Comparison of ENCODE assay signal across 8 mouse cellular contexts in the genomic region with DNA sequence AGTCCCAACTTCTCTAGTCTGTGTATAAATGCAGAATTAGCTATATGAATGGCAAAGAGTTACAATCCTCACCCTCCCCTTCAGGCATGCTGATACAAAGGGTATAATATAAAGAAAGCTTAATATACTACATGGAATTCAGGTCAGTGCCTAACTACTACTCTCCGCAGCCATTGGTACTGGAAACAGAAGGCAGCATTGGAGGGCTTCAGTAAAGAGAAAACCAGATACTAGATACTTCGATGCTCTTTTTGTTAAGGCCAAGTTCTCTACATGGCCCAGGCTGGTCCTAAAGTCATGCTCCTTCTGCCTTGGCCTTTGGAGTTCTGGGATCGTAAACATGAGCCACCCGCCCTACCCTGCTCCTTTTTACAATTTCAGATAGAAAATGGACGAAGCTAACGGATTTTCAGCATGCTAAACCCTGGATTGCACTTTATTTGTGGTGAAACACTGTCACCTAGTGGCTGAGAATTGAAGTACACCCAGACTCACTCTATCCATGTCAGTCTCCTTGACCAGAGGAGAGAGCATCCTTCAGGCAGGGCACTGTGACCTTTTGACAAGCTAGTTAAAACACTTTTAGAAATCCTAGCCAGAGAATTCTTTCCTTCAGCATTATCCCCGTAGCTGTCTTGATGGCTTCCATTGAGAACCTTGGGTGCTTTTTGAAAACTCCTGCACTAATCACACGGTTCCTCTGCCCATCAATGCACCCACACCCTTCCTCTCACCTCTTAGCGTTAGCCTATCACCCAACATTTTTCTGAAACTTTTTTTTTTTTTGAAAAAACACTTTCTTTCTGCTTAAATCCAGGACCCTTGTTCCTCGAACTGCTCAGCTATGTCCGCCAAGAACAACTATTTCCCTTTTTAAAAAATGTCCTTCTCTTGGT. TPM values are rescaled to one million over a fixed set of nuclear protein-coding genes. Genes with fewer than 3 reads are reported as not detected.
DNase-seq lines count a peak whose midpoint lies in the region; ATAC-seq and TF ChIP-seq lines count a peak whose summit lies in the region.

No protein-coding gene starts in this region.

- no peak overlapping the region for H3K27ac ChIP-seq in ES-E14 (ENCODE audit: insufficient read depth, low read depth, low read length, poor library complexity, severe bottlenecking)
- H3K27ac ChIP-seq in forebrain, embryonic 13.5 days = no peak overlapping the region
- H3K27ac ChIP-seq in liver, embryonic 15.5 days (replicated peaks) = no peak overlapping the region
- H3K27ac ChIP-seq in neural tube, embryonic 14.5 days (ENCODE audit: low read depth, low read length) = no peak overlapping the region

- WGBS in forebrain, embryonic 13.5 days = 48% methylated on average over 11 of the region's 11 CpGs
- WGBS in large intestine, adult 2 months = 46% methylated on average over 11 of the region's 11 CpGs
- WGBS in liver, embryonic 15.5 days (ENCODE audit: insufficient replicate concordance) = 37% methylated on average over 11 of the region's 11 CpGs
- WGBS in neural tube, embryonic 14.5 days = 50% methylated on average over 11 of the region's 11 CpGs

- no peaks in the 10 kb centered on the region for H3K9me3 ChIP-seq in ES-E14 (ENCODE audit: control insufficient read depth, insufficient read depth, low read depth, low read length)
- no peaks in the 10 kb centered on the region for H3K9me3 ChIP-seq in forebrain, embryonic 13.5 days (replicated peaks)
- no peaks in the 10 kb centered on the region for H3K9me3 ChIP-seq in liver, embryonic 15.5 days (replicated peaks)
- no peaks in the 10 kb centered on the region for H3K9me3 ChIP-seq in neural tube, embryonic 14.5 days (ENCODE audit: control insufficient read depth, low read length)

- no peaks in the 10 kb centered on the region for H3K36me3 ChIP-seq in ES-E14 (ENCODE audit: control insufficient read depth, insufficient read depth, low read length, poor library complexity, severe bottlenecking)
- H3K36me3 ChIP-seq in forebrain, embryonic 13.5 days (ENCODE audit: poor library complexity, severe bottlenecking) = no peaks in the 10 kb centered on the region
- no peaks in the 10 kb centered on the region for H3K36me3 ChIP-seq in liver, embryonic 15.5 days (replicated peaks)
- no peaks in the 10 kb centered on the region for H3K36me3 ChIP-seq in neural tube, embryonic 14.5 days (ENCODE audit: control insufficient read depth, insufficient read depth, low read length)

- ATAC-seq in forebrain, embryonic 13.5 days = peak; percentile 94
- 0 out of 2 replicates have a peak, but pooled peaks have one; percentile 34 for ATAC-seq in liver, embryonic 15.5 days (ENCODE audit: insufficient read depth)
- ATAC-seq in neural tube, embryonic 14.5 days (ENCODE audit: low read depth) = peak; percentile 80

- H3K4me1 ChIP-seq in ES-E14 (ENCODE audit: control insufficient read depth in 2 of 2, insufficient read depth in 2 of 2, low read length in 2 of 2, poor library complexity in 1 of 2) = no peaks in the 10 kb centered on the region
- H3K4me1 ChIP-seq in forebrain, embryonic 13.5 days = no peaks in the 10 kb centered on the region
- H3K4me1 ChIP-seq in liver, embryonic 15.5 days (replicated peaks) = no peaks in the 10 kb centered on the region
- H3K4me1 ChIP-seq in neural tube, embryonic 14.5 days (ENCODE audit: control insufficient read depth, insufficient read depth, low read length) = no peaks in the 10 kb centered on the region

- in situ Hi-C loops in ES-E14 (cut with MboI; ENCODE audit: low sequenced_read_pairs in 2 of 2, unreplicated experiment in 2 of 2) = loop anchor here in 1 of 2 experiments (10.0 kb wide), 1 partner anchor 773 kb away; no protein-coding TSS in a partner anchor

- H3K27me3 ChIP-seq in forebrain, embryonic 13.5 days = no peaks in the 10 kb centered on the region
- H3K27me3 ChIP-seq in liver, embryonic 15.5 days = no peaks in the 10 kb centered on the region
- H3K27me3 ChIP-seq in neural tube, embryonic 14.5 days (ENCODE audit: control insufficient read depth, insufficient read depth, low read length) = no peaks in the 10 kb centered on the region

- intact Hi-C loops in heart, postnatal 25 days (cut with DNase I) = loop anchor here (1.0 to 5.0 kb wide), 5 partner anchors 470 to 1300 kb away; partner anchors contain the start of gene Igf1

- H3K9ac ChIP-seq in ES-E14 (ENCODE audit: insufficient read depth, low read depth, low read length, poor library complexity, severe bottlenecking) = no peak overlapping the region
- H3K9ac ChIP-seq in forebrain, embryonic 13.5 days = 0 out of 2 replicates have a peak overlapping the region, but pooled peaks have one; percentile 28
- no peak overlapping the region for H3K9ac ChIP-seq in liver, embryonic 15.5 days
- no peak overlapping the region for H3K9ac ChIP-seq in neural tube, embryonic 14.5 days (replicated peaks; ENCODE audit: low read depth, low read length)

- peak; percentile 62 for DNase-seq in ES-E14 (ENCODE audit: low read depth, low spot score)
- DNase-seq in c-Kit-positive CD71-positive TER-119-positive erythroid progenitor cells, embryonic 14.5 days (ENCODE audit: low spot score) = peak; percentile 58
- peak; percentile 30 for DNase-seq in heart, postnatal 25 days (ENCODE audit: low spot score)
- DNase-seq in large intestine, adult 2 months (ENCODE audit: low read depth, low spot score) = peak; percentile 33
- DNase-seq in testis, postnatal 14 days (ENCODE audit: low spot score) = peak; percentile 61

- peak overlapping the region; percentile 41 for H3K4me2 ChIP-seq in forebrain, embryonic 13.5 days
- H3K4me2 ChIP-seq in liver, embryonic 15.5 days = no peak overlapping the region
- peak overlapping the region; percentile 40 for H3K4me2 ChIP-seq in neural tube, embryonic 14.5 days (ENCODE audit: low read depth, low read length)

- H3K4me3 ChIP-seq in ES-E14 (ENCODE audit: insufficient read depth in 1 of 2, low read depth in 1 of 2, low read length in 2 of 2, poor library complexity in 1 of 2, severe bottlenecking in 1 of 2) = no peak overlapping the region
- H3K4me3 ChIP-seq in forebrain, embryonic 13.5 days = no peak overlapping the region
- no peak overlapping the region for H3K4me3 ChIP-seq in liver, embryonic 15.5 days (replicated peaks)
- no peak overlapping the region for H3K4me3 ChIP-seq in neural tube, embryonic 14.5 days (ENCODE audit: low read depth, low read length)

TF ChIP-seq in ES-E14, 5 proteins besides CTCF, POLR2A, EP300 and RAD21:
- TF ChIP-seq MAFK (IDR thresholded peaks at IDR 0.05; ENCODE audit: insufficient read depth, low read depth, low read length) (no peak), ZNF384 (IDR thresholded peaks at IDR 0.05; ENCODE audit: low read depth, low read length) (no peak), HCFC1 (IDR thresholded peaks at IDR 0.05; ENCODE audit: borderline replicate concordance, insufficient read depth, low read length) (no peak), CHD2 (IDR thresholded peaks at IDR 0.05; ENCODE audit: low read depth, low read length) (no peak), ZC3H11A (IDR thresholded peaks at IDR 0.05; ENCODE audit: borderline replicate concordance, low read depth, low read length) (peak; percentile 83; the same call in 1 of the 2 replicates)

RNA-seq across cellular contexts. Expression of gene Dram1, which starts 51.5 kb away (rescaled TPM):
- total RNA-seq in ES-E14 (2012; rRNA removed) = 1.3 and 3.3 TPM in 2 replicates
- 0.19 and 0.39 TPM in 2 replicates for polyA plus RNA-seq in forebrain, embryonic 13.5 days (2015; fragmentation: Nextera tagmentation; extraction: Ambion mirVana)
- 1 to 10 TPM; 3.8 to 4.1 TPM for total RNA-seq in heart, postnatal 25 days (2021)
- polyA plus RNA-seq in large intestine, adult 2 months (2012; rRNA removed) = 5.5 and 5.8 TPM in 2 replicates
- polyA plus RNA-seq in liver, embryonic 15.5 days (2015; fragmentation: Nextera tagmentation; extraction: Ambion mirVana) = 2.0 and 2.3 TPM in 2 replicates
- 0.35 and 0.73 TPM in 2 replicates for polyA plus RNA-seq in neural tube, embryonic 14.5 days (2014; fragmentation: Nextera tagmentation; extraction: Ambion mirVana)

RNA-seq across cellular contexts. Expression of gene Gnptab, which starts 51.5 kb away (rescaled TPM):
- total RNA-seq in ES-E14 (2012; rRNA removed) = 25.1 and 34.0 TPM in 2 replicates
- 9.8 and 10.3 TPM in 2 replicates for polyA plus RNA-seq in forebrain, embryonic 13.5 days (2015; fragmentation: Nextera tagmentation; extraction: Ambion mirVana)
- total RNA-seq in heart, postnatal 25 days (2021) = 10 to 100 TPM; 25.5 to 29.9 TPM
- 6.1 and 12.7 TPM in 2 replicates for polyA plus RNA-seq in large intestine, adult 2 months (2012; rRNA removed)
- polyA plus RNA-seq in liver, embryonic 15.5 days (2015; fragmentation: Nextera tagmentation; extraction: Ambion mirVana) = 2.7 TPM in 2 replicates
- polyA plus RNA-seq in neural tube, embryonic 14.5 days (2014; fragmentation: Nextera tagmentation; extraction: Ambion mirVana) = 26.7 and 27.1 TPM in 2 replicates

Comparison
In these comparisons a context has a peak if more than half of its experiments do, and no peak if none do; other contexts are left out.
1. ATAC-seq: peak in every context shown above with its lines; median percentile 94 in forebrain, embryonic 13.5 days; 80 in neural tube, embryonic 14.5 days; 34 in liver, embryonic 15.5 days.